10 mouse cellular contexts compared by ENCODE assay signal in genomic region chr9:58534766-58535165, GRCm38 (mm10). TPM values are rescaled to one million over a fixed set of nuclear protein-coding genes. Genes with fewer than 3 reads are reported as not detected.
DNase-seq lines count a peak whose midpoint lies in the region; ATAC-seq and TF ChIP-seq lines count a peak whose summit lies in the region.
"Had no signal": no experiment of that assay in that cellular context is flagged by ENCODE, and none has a peak within 500 bp of the region (broad histone marks: within the 10 kb centered on the region; RNA-seq: fewer than 3 reads in every experiment).

No protein-coding gene starts in this region.

- no peaks in the 10 kb centered on the region for H3K36me3 ChIP-seq in kidney, adult 2 months (ENCODE audit: control insufficient read depth, insufficient read depth, low read length)
- H3K36me3 ChIP-seq in kidney, embryonic 15.5 days: peaks cover 63% of the 10 kb centered on the region
- H3K36me3 ChIP-seq in hindbrain, embryonic 13.5 days: peaks cover 50% of the 10 kb centered on the region
- H3K36me3 ChIP-seq in liver, embryonic 12.5 days: peaks cover 5% of the 10 kb centered on the region; the same call in 1 of the 2 replicates
- H3K36me3 ChIP-seq in neural tube, embryonic 11.5 days (ENCODE audit: control insufficient read depth, insufficient read depth, low read length): peaks cover 2% of the 10 kb centered on the region
- H3K36me3 ChIP-seq: liver, embryonic 13.5 days had no signal

- H3K9me3 ChIP-seq in kidney, embryonic 15.5 days (replicated peaks): no peaks in the 10 kb centered on the region
- no peaks in the 10 kb centered on the region for H3K9me3 ChIP-seq in hindbrain, embryonic 13.5 days
- H3K9me3 ChIP-seq in liver, embryonic 12.5 days (replicated peaks): no peaks in the 10 kb centered on the region
- no peaks in the 10 kb centered on the region for H3K9me3 ChIP-seq in neural tube, embryonic 11.5 days (ENCODE audit: control insufficient read depth, low read length)
- H3K9me3 ChIP-seq: embryonic facial prominence, embryonic 15.5 days; liver, embryonic 13.5 days had no signal

- no peak overlapping the region for H3K4me2 ChIP-seq in kidney, embryonic 15.5 days
- no peak overlapping the region for H3K4me2 ChIP-seq in hindbrain, embryonic 13.5 days
- H3K4me2 ChIP-seq in liver, embryonic 12.5 days: no peak overlapping the region
- no peak overlapping the region for H3K4me2 ChIP-seq in neural tube, embryonic 11.5 days (ENCODE audit: low read depth)
- H3K4me2 ChIP-seq: embryonic facial prominence, embryonic 15.5 days; liver, embryonic 13.5 days had no signal

- no peak overlapping the region for H3K9ac ChIP-seq in kidney, embryonic 15.5 days
- H3K9ac ChIP-seq in hindbrain, embryonic 13.5 days: no peak overlapping the region
- H3K9ac ChIP-seq in liver, embryonic 12.5 days: no peak overlapping the region
- no peak overlapping the region for H3K9ac ChIP-seq in neural tube, embryonic 11.5 days (ENCODE audit: low read length)
- H3K9ac ChIP-seq: embryonic facial prominence, embryonic 15.5 days; liver, embryonic 13.5 days had no signal

- no peak for TF ChIP-seq POLR2A in kidney, adult 2 months (IDR thresholded peaks at IDR 0.05; ENCODE audit: low read depth, low read length)

- H3K4me3 ChIP-seq in kidney, adult 2 months (ENCODE audit: insufficient read depth, low read depth, low read length): no peak overlapping the region
- H3K4me3 ChIP-seq in kidney, embryonic 15.5 days (replicated peaks): no peak overlapping the region
- H3K4me3 ChIP-seq in hindbrain, embryonic 13.5 days: no peak overlapping the region
- H3K4me3 ChIP-seq in liver, embryonic 12.5 days: no peak overlapping the region
- H3K4me3 ChIP-seq in neural tube, embryonic 11.5 days (ENCODE audit: low read depth, low read length): no peak overlapping the region
- H3K4me3 ChIP-seq: embryonic facial prominence, embryonic 15.5 days; liver, embryonic 13.5 days had no signal

- H3K4me1 ChIP-seq in kidney, adult 2 months (ENCODE audit: control insufficient read depth, insufficient read depth, low read length): no peaks in the 10 kb centered on the region
- no peaks in the 10 kb centered on the region for H3K4me1 ChIP-seq in kidney, embryonic 15.5 days
- H3K4me1 ChIP-seq in hindbrain, embryonic 13.5 days (replicated peaks): no peaks in the 10 kb centered on the region
- H3K4me1 ChIP-seq in liver, embryonic 12.5 days: peaks cover 7% of the 10 kb centered on the region; the same call in 1 of the 2 replicates
- no peaks in the 10 kb centered on the region for H3K4me1 ChIP-seq in neural tube, embryonic 11.5 days (ENCODE audit: control insufficient read depth, insufficient read depth, low read length)
- H3K4me1 ChIP-seq: embryonic facial prominence, embryonic 15.5 days had no signal

- peak; percentile 68 for DNase-seq in kidney, adult 2 months
- DNase-seq in NIH3T3 (ENCODE audit: low read depth): peak; percentile 81
- peak; percentile 36 to 77 for DNase-seq in cerebellum, postnatal 36 days
- DNase-seq in neural tube, embryonic 11.5 days (ENCODE audit: low spot score): peak; percentile 44
- DNase-seq: liver, embryonic 13.5 days had no signal

- WGBS in kidney, adult 2 months: 55% methylated on average over 1 of the region's 1 CpGs
- 60% methylated on average over 1 of the region's 1 CpGs for WGBS in kidney, embryonic 15.5 days
- 38% methylated on average over 1 of the region's 1 CpGs for WGBS in hindbrain, embryonic 13.5 days
- 17% methylated on average over 1 of the region's 1 CpGs for WGBS in liver, embryonic 12.5 days (ENCODE audit: insufficient replicate concordance)
- 55% methylated on average over 1 of the region's 1 CpGs for WGBS in neural tube, embryonic 11.5 days

- no peak overlapping the region for H3K27ac ChIP-seq in kidney, adult 2 months (ENCODE audit: insufficient read depth, low read depth, low read length)
- H3K27ac ChIP-seq in kidney, embryonic 15.5 days: no peak overlapping the region
- no peak overlapping the region for H3K27ac ChIP-seq in hindbrain, embryonic 13.5 days
- H3K27ac ChIP-seq in liver, embryonic 12.5 days: no peak overlapping the region
- no peak overlapping the region for H3K27ac ChIP-seq in neural tube, embryonic 11.5 days (ENCODE audit: low read depth, low read length)
- H3K27ac ChIP-seq: embryonic facial prominence, embryonic 15.5 days; liver, embryonic 13.5 days had no signal

- TF ChIP-seq CTCF in kidney, adult 2 months (conservative IDR thresholded peaks at IDR 0.05; ENCODE audit: insufficient read depth, insufficient read length, low read depth, low read length): peak; percentile 49

- no peak for ATAC-seq in kidney, embryonic 15.5 days (replicated peaks; ENCODE audit: low FRiP score)
- 0 out of 2 replicates have a peak, but pooled peaks have one; percentile 24 for ATAC-seq in hindbrain, embryonic 13.5 days (ENCODE audit: low FRiP score)
- ATAC-seq in liver, embryonic 12.5 days: 0 out of 2 replicates have a peak, but pooled peaks have one; percentile 30
- ATAC-seq in neural tube, embryonic 11.5 days (ENCODE audit: insufficient read depth, low FRiP score, low TSS enrichment): no peak
- no peak for ATAC-seq in inflammation-experienced regulatory T-cells, adult 6 months

- H3K27me3 ChIP-seq in kidney, adult 2 months (replicated peaks; ENCODE audit: control insufficient read depth, insufficient read depth, low read length): no peaks in the 10 kb centered on the region
- no peaks in the 10 kb centered on the region for H3K27me3 ChIP-seq in kidney, embryonic 15.5 days
- no peaks in the 10 kb centered on the region for H3K27me3 ChIP-seq in hindbrain, embryonic 13.5 days
- no peaks in the 10 kb centered on the region; the same call in 1 of the 2 replicates for H3K27me3 ChIP-seq in liver, embryonic 12.5 days (replicated peaks)
- no peaks in the 10 kb centered on the region for H3K27me3 ChIP-seq in neural tube, embryonic 11.5 days (ENCODE audit: control insufficient read depth, insufficient read depth, low read length)
- H3K27me3 ChIP-seq: embryonic facial prominence, embryonic 15.5 days; liver, embryonic 13.5 days had no signal

RNA-seq across cellular contexts. Expression of gene Cd276, which starts 20.5 kb away (rescaled TPM):
- polyA plus RNA-seq in kidney, adult 2 months (2012; rRNA removed): 1.3 TPM in 2 replicates
- polyA plus RNA-seq in kidney, embryonic 15.5 days (2015; fragmentation: Nextera tagmentation; extraction: Ambion mirVana): 35.7 and 38.4 TPM in 2 replicates
- 34.1 and 34.4 TPM in 2 replicates for polyA plus RNA-seq in hindbrain, embryonic 13.5 days (2015; fragmentation: Nextera tagmentation; extraction: Ambion mirVana)
- 5.9 and 6.2 TPM in 2 replicates for polyA plus RNA-seq in liver, embryonic 12.5 days (2016; fragmentation: Nextera tagmentation; extraction: Ambion mirVana)
- polyA plus RNA-seq in neural tube, embryonic 11.5 days (2014; fragmentation: Nextera tagmentation; extraction: Ambion mirVana): 39.1 and 40.2 TPM in 2 replicates
- polyA plus RNA-seq in inflammation-experienced regulatory T-cells, adult 6 months (2017; shearing (Covaris generic)): not detected

RNA-seq across cellular contexts. Expression of gene Insyn1, which starts 46.4 kb away (rescaled TPM):
- 2.7 and 2.9 TPM in 2 replicates for polyA plus RNA-seq in kidney, adult 2 months (2012; rRNA removed)
- polyA plus RNA-seq in kidney, embryonic 15.5 days (2015; fragmentation: Nextera tagmentation; extraction: Ambion mirVana): 1.4 and 2.3 TPM in 2 replicates
- polyA plus RNA-seq in hindbrain, embryonic 13.5 days (2015; fragmentation: Nextera tagmentation; extraction: Ambion mirVana): 5.0 and 6.8 TPM in 2 replicates
- 0.19 and 0.41 TPM in 2 replicates for polyA plus RNA-seq in liver, embryonic 12.5 days (2016; fragmentation: Nextera tagmentation; extraction: Ambion mirVana)
- 2.6 and 3.5 TPM in 2 replicates for polyA plus RNA-seq in neural tube, embryonic 11.5 days (2014; fragmentation: Nextera tagmentation; extraction: Ambion mirVana)
- polyA plus RNA-seq in inflammation-experienced regulatory T-cells, adult 6 months (2017; shearing (Covaris generic)): not detected

RNA-seq across cellular contexts. Expression of gene Nptn, which starts 47.3 kb away (rescaled TPM):
- 450 and 540 TPM in 2 replicates for polyA plus RNA-seq in kidney, adult 2 months (2012; rRNA removed)
- 124 and 136 TPM in 2 replicates for polyA plus RNA-seq in kidney, embryonic 15.5 days (2015; fragmentation: Nextera tagmentation; extraction: Ambion mirVana)
- 140 and 144 TPM in 2 replicates for polyA plus RNA-seq in hindbrain, embryonic 13.5 days (2015; fragmentation: Nextera tagmentation; extraction: Ambion mirVana)
- polyA plus RNA-seq in liver, embryonic 12.5 days (2016; fragmentation: Nextera tagmentation; extraction: Ambion mirVana): 93.9 and 95.3 TPM in 2 replicates
- 72.9 and 85.0 TPM in 2 replicates for polyA plus RNA-seq in neural tube, embryonic 11.5 days (2014; fragmentation: Nextera tagmentation; extraction: Ambion mirVana)
- 100 to 1,000 TPM in 2 of 3 experiments, 10 to 100 TPM in 1; 85.5 to 164 (median 109) TPM for polyA plus RNA-seq in inflammation-experienced regulatory T-cells, adult 6 months (2017; shearing (Covaris generic))

Comparison
In these comparisons a context has a peak if more than half of its experiments do, and no peak if none do; other contexts are left out.
1. ATAC-seq: peak in hindbrain, embryonic 13.5 days (single experiment) and liver, embryonic 12.5 days (single experiment); none in kidney, embryonic 15.5 days (single experiment), neural tube, embryonic 11.5 days (single experiment) and inflammation-experienced regulatory T-cells, adult 6 months (single experiment).
2. Peak in every context shown above with its lines, with median percentiles within 50 percentile points of each other: DNase-seq.